Mouse (Mus musculus) liver, adult 2 months (tissue): ENCODE results near the gene Gm20812. TPM values are rescaled to one million over a fixed set of nuclear protein-coding genes. Genes with fewer than 3 reads are reported as not detected.
"Not testable (repeated sequence)": the region's sequence is repeated elsewhere in the genome, so short reads cannot be mapped to it uniquely, and the experiment has no call there.

ENCODE experiments used
- DNase-seq: peaks from one replicate; pipeline ENCODE4 v3.0.0-alpha.2; 2011; ENCODE audit warnings: low read depth, low spot score; ENCODE audit errors: extremely low read depth
- H3K27ac ChIP-seq: fragments of 200-500 bp; replicated peaks from 2 replicates; pipeline ENCODE4 v1.5.1; 2012; ENCODE audit warnings: low read depth, mild to moderate bottlenecking, control low read depth, inconsistent platforms, low read length; ENCODE audit not compliant: insufficient read depth
- H3K27me3 ChIP-seq: fragments of 200-500 bp; 2 replicates; pipeline ENCODE4 v1.6.1; 2012; ENCODE audit warnings: mild to moderate bottlenecking, moderate library complexity, low read length, inconsistent platforms; ENCODE audit not compliant: control insufficient read depth, insufficient read depth
- H3K36me3 ChIP-seq: fragments of 200-500 bp; 2 replicates; pipeline ENCODE4 v1.6.1; 2012; ENCODE audit warnings: low read length, inconsistent platforms; ENCODE audit not compliant: control insufficient read depth, insufficient read depth
- H3K4me1 ChIP-seq: fragments of 200-500 bp; 2 replicates; pipeline ENCODE4 v1.6.1; 2011; ENCODE audit warnings: low read length; ENCODE audit not compliant: control insufficient read depth, insufficient read depth
- H3K4me3 ChIP-seq: fragments of 200-500 bp; 2 replicates; pipeline ENCODE4 v1.5.1; 2011; ENCODE audit warnings: low read depth, mild to moderate bottlenecking, control low read depth, low read length, moderate library complexity; ENCODE audit not compliant: insufficient read depth
- H3K79me2 ChIP-seq: fragments of 200-500 bp; 2 replicates; pipeline ENCODE4 v1.6.1; 2012; ENCODE audit warnings: inconsistent platforms, mild to moderate bottlenecking, low read length, moderate library complexity; ENCODE audit not compliant: control insufficient read depth, insufficient read depth
- H3K9ac ChIP-seq: fragments of 200-500 bp; 2 replicates; pipeline ENCODE4 v1.6.1; 2012; ENCODE audit warnings: low read depth, mild to moderate bottlenecking, control low read depth, inconsistent platforms, low read length
- WGBS: fragments of 180-500 bp; shearing (Covaris S2); methylation state at CpG from one replicate; pipeline ENCODE4 v1.1.7; 2018; 5-methylcytosine and 5-hydroxymethylcytosine counted together
- polyA plus RNA-seq: library from polyadenylated mRNA; depleted of rRNA; stranded (reverse); fragments of >200 nt; gene quantifications from 2 replicates; pipeline ENCODE4 v1.2.3, GENCODE M21; 2012; rRNA removed
- total RNA-seq: library from RNA; depleted of rRNA; stranded (reverse); fragments of >200 nt; gene quantifications from 2 replicates; pipeline ENCODE4 v1.2.3, GENCODE M21; 2014; rRNA removed

Gene Gm20812
- not detected in 2 replicates for total RNA-seq
- not detected in 2 replicates for polyA plus RNA-seq

DNA sequence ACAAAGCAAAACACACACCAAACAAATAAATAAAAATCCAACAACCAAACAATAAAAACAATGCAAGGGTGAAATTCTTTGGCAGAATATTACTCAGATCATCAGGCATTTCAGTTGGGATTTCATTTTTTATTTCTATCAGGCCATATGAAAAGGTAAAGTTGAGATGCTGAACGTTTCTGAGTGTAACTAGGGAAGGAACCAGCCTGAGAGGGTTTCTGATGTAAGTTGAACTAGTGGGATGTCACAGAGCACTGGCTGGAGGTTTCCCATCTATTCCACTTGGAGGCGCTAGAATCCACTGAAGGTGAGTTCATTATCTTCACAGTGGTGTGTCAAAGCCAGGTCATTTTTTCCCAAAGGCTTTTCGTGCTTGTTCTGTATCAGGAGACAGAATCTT is at the start of gene Gm20812:
Gene Gm20812 (plus strand): TSS at position 301 of the 400 bp plus-strand sequence.
- H3K36me3 ChIP-seq, H3K9ac ChIP-seq, H3K4me3 ChIP-seq, H3K79me2 ChIP-seq, H3K27me3 ChIP-seq, DNase-seq, H3K27ac ChIP-seq, H3K4me1 ChIP-seq: not testable (repeated sequence)
- WGBS = no CpG with 5 or more reads among the region's 3 CpGs

Other genes starting within 250 kb of the Gm20812 start
- gene Gm29554, start 108.0 kb upstream of the Gm20812 start, total RNA-seq = not detected in 2 replicates
- not detected in 2 replicates for gene Gm29554, start 108.0 kb upstream of the Gm20812 start, polyA plus RNA-seq